ENCODE assay signal across 9 mouse cellular contexts in genomic region chr11:79530333-79530761, GRCm38 (mm10). TPM values are rescaled to one million over a fixed set of nuclear protein-coding genes. Genes with fewer than 3 reads are reported as not detected.
A peak's percentile ranks its signal among the peaks of the same experiment; 100 is the strongest.
DNase-seq lines count a peak whose midpoint lies in the region; ATAC-seq and TF ChIP-seq lines count a peak whose summit lies in the region.
"Had no signal": no experiment of that assay in that cellular context is flagged by ENCODE, and none has a peak within 500 bp of the region (broad histone marks: within the 10 kb centered on the region; RNA-seq: fewer than 3 reads in every experiment).

Evi2 (minus strand) TSS chr11:79530589.
Evi2a (minus strand) TSS chr11:79530609.

- no peaks in the 10 kb centered on the region for H3K27me3 ChIP-seq in midbrain, postnatal 0 days (ENCODE audit: insufficient read depth, low read length)
- H3K27me3 ChIP-seq: embryonic facial prominence, embryonic 13.5 days had no signal

- no peak within 1 kb of the TSS for H3K4me3 ChIP-seq in midbrain, postnatal 0 days (ENCODE audit: low read depth, low read length)
- H3K4me3 ChIP-seq: embryonic facial prominence, embryonic 13.5 days had no signal

- no peak within 1 kb of the TSS for H3K4me2 ChIP-seq in midbrain, postnatal 0 days (ENCODE audit: low read depth, low read length, poor library complexity, severe bottlenecking)
- H3K4me2 ChIP-seq: embryonic facial prominence, embryonic 13.5 days had no signal

- H3K9me3 ChIP-seq in midbrain, postnatal 0 days (ENCODE audit: low read length), result no peaks in the 10 kb centered on the region
- H3K9me3 ChIP-seq: embryonic facial prominence, embryonic 13.5 days had no signal

- no peaks in the 10 kb centered on the region for H3K4me1 ChIP-seq in midbrain, postnatal 0 days (ENCODE audit: insufficient read depth, low read length)

- intact Hi-C loops in heart, postnatal 14 days (cut with DNase I), result no loop called here

- no peak within 1 kb of the TSS for H3K27ac ChIP-seq in midbrain, postnatal 0 days (ENCODE audit: low read depth, low read length)
- H3K27ac ChIP-seq: embryonic facial prominence, embryonic 13.5 days had no signal

- 76% methylated on average over 7 of the region's 7 CpGs for WGBS in midbrain, postnatal 0 days

- no peak for TF ChIP-seq CTCF in midbrain, postnatal 0 days (IDR thresholded peaks at IDR 0.05)

- H3K9ac ChIP-seq in midbrain, postnatal 0 days (replicated peaks; ENCODE audit: low read length, poor library complexity, severe bottlenecking), result no peak within 1 kb of the TSS
- H3K9ac ChIP-seq: embryonic facial prominence, embryonic 13.5 days had no signal

- peak; percentile 53; the same call in 1 of the 2 replicates for ATAC-seq in frontal cortex, adult (ENCODE audit: low TSS enrichment)
- no peak for ATAC-seq in midbrain, postnatal 0 days (ENCODE audit: low FRiP score)

- peaks cover 6% of the 10 kb centered on the region; the same call in 1 of the 2 replicates for H3K36me3 ChIP-seq in midbrain, postnatal 0 days (ENCODE audit: insufficient read depth, low read length)

- DNase-seq in frontal cortex, postnatal 25 days (ENCODE audit: low spot score in 2 of 2), result no peak
- peak; percentile 81 for DNase-seq in CD4-positive, CD25-positive, alpha-beta regulatory T cell, adult 2 months (ENCODE audit: low read depth, low spot score)
- DNase-seq in heart, postnatal 14 days, result peak; percentile 20 to 39
- peak; percentile 25 to 44 for DNase-seq in lung, postnatal 4 days
- no peak for DNase-seq in urinary bladder, adult 18-20 months (ENCODE audit: low spot score in 2 of 2)
- no peak for DNase-seq in midbrain, postnatal 0 days (ENCODE audit: low spot score)
- no peak for DNase-seq in urinary bladder, postnatal 25 days (ENCODE audit: low spot score)

RNA-seq across cellular contexts. Expression of gene Evi2, which starts in this region (rescaled TPM):
- under 1 TPM in 1 of 2 experiments, not detected in 1; 0.15 TPM for total RNA-seq in heart, postnatal 14 days (2021)
- total RNA-seq in midbrain, postnatal 0 days (2014; rRNA removed), result 0.24 TPM in 1 of 2 replicates, not detected in the other
- 0.26 and 0.28 TPM in 2 replicates for polyA plus RNA-seq in midbrain, postnatal 0 days (2015; fragmentation: Nextera tagmentation; extraction: Ambion mirVana)

RNA-seq across cellular contexts. Expression of gene Evi2a, which starts in this region (rescaled TPM):
- 1 to 10 TPM; 1.1 to 2.1 TPM for total RNA-seq in heart, postnatal 14 days (2021)
- 2.3 and 2.7 TPM in 2 replicates for total RNA-seq in midbrain, postnatal 0 days (2014; rRNA removed)
- 4.0 and 4.7 TPM in 2 replicates for polyA plus RNA-seq in midbrain, postnatal 0 days (2015; fragmentation: Nextera tagmentation; extraction: Ambion mirVana)

Comparison
In these comparisons a context has a peak if more than half of its experiments do, and no peak if none do; other contexts are left out.
1. DNase-seq: peak in CD4-positive, CD25-positive, alpha-beta regulatory T cell, adult 2 months (single experiment), heart, postnatal 14 days (2 of 2) and lung, postnatal 4 days (2 of 2); none in frontal cortex, postnatal 25 days (0 of 2), urinary bladder, adult 18-20 months (0 of 2), midbrain, postnatal 0 days (single experiment) and urinary bladder, postnatal 25 days (single experiment).